Mouse (Mus musculus): ENCODE data around the gene Cyb561.

GRCm38 (mm10) chr11:105934303-105934711 is 18.8 kb downstream of the Cyb561 start:
- TF ChIP-seq CTCF (IDR thresholded peaks at IDR 0.05; ENCODE audit: insufficient read depth, low read depth, low read length) = no peak
- TF ChIP-seq POLR2A (IDR thresholded peaks at IDR 0.05; ENCODE audit: insufficient read depth, low read depth, low read length) = no peak

Measured in olfactory bulb, adult 2 months (tissue).